23 mouse cellular contexts compared by ENCODE assay signal in genomic region chr13:24545677-24546076, GRCm38 (mm10). TPM values are rescaled to one million over a fixed set of nuclear protein-coding genes. Genes with fewer than 3 reads are reported as not detected.
DNase-seq lines count a peak whose midpoint lies in the region; ATAC-seq and TF ChIP-seq lines count a peak whose summit lies in the region.
"Had no signal": no experiment of that assay in that cellular context is flagged by ENCODE, and none has a peak within 500 bp of the region (broad histone marks: within the 10 kb centered on the region; RNA-seq: fewer than 3 reads in every experiment).

No protein-coding gene starts in this region.

- peaks cover 14% of the 10 kb centered on the region; the same call in 1 of the 2 replicates for H3K4me1 ChIP-seq in lung, embryonic 15.5 days
- H3K4me1 ChIP-seq: embryonic facial prominence, embryonic 12.5 days had no signal

- peak; percentile 65 for DNase-seq in heart, adult 11 months
- no peak for DNase-seq in heart, postnatal 10 days
- DNase-seq in lung, adult 18-20 months = no peak
- DNase-seq: adrenal gland, adult 8-10 months; adrenal gland, postnatal 14 days; adrenal gland, postnatal 36 days; B cell, adult 2 months; cerebellum, adult 11-12 months; cerebellum, adult 2 months; cerebellum, adult 9-10 months; cerebellum, postnatal 10 days; cerebellum, postnatal 25 days had no signal

- H3K27me3 ChIP-seq in lung, embryonic 15.5 days = no peaks in the 10 kb centered on the region
- no peaks in the 10 kb centered on the region for H3K27me3 ChIP-seq in myocyte (ENCODE audit: control insufficient read depth, insufficient read depth, insufficient read length)
- H3K27me3 ChIP-seq: CH12.LX; embryonic facial prominence, embryonic 12.5 days; forebrain, embryonic 13.5 days; forebrain, embryonic 15.5 days; Patski had no signal

- H3K9me3 ChIP-seq in lung, embryonic 15.5 days = no peaks in the 10 kb centered on the region
- H3K9me3 ChIP-seq: embryonic facial prominence, embryonic 10.5 days; embryonic facial prominence, embryonic 12.5 days; forebrain, embryonic 13.5 days; forebrain, embryonic 15.5 days; G1E had no signal

- no peak overlapping the region for H3K4me2 ChIP-seq in lung, embryonic 15.5 days
- no peak overlapping the region for H3K4me2 ChIP-seq in myocyte (ENCODE audit: low read depth)
- H3K4me2 ChIP-seq: embryonic facial prominence, embryonic 12.5 days; forebrain, embryonic 13.5 days; forebrain, embryonic 15.5 days had no signal

- H3K79me2 ChIP-seq in myocyte (ENCODE audit: control insufficient read depth, insufficient read depth) = no peaks in the 10 kb centered on the region

- no peaks in the 10 kb centered on the region for H3K36me3 ChIP-seq in lung, embryonic 15.5 days
- no peaks in the 10 kb centered on the region for H3K36me3 ChIP-seq in myocyte (ENCODE audit: control insufficient read depth, insufficient read depth)
- H3K36me3 ChIP-seq: embryonic facial prominence, embryonic 10.5 days; embryonic facial prominence, embryonic 12.5 days; forebrain, embryonic 15.5 days; G1E had no signal

- intact Hi-C loops in heart, postnatal 10 days (cut with DNase I) = no loop called here

- no peak overlapping the region for H3K9ac ChIP-seq in lung, embryonic 15.5 days
- H3K9ac ChIP-seq: embryonic facial prominence, embryonic 12.5 days; forebrain, embryonic 13.5 days; forebrain, embryonic 15.5 days had no signal

- 0 out of 2 replicates have a peak overlapping the region, but pooled peaks have one; percentile 19 for H3K27ac ChIP-seq in lung, embryonic 15.5 days
- H3K27ac ChIP-seq: embryonic facial prominence, embryonic 10.5 days; embryonic facial prominence, embryonic 12.5 days; forebrain, embryonic 13.5 days; forebrain, embryonic 15.5 days had no signal

- H3K4me3 ChIP-seq in lung, embryonic 15.5 days = no peak overlapping the region
- H3K4me3 ChIP-seq in myocyte = no peak overlapping the region
- H3K4me3 ChIP-seq: embryonic facial prominence, embryonic 10.5 days; embryonic facial prominence, embryonic 12.5 days; forebrain, embryonic 13.5 days; forebrain, embryonic 15.5 days had no signal

- H3ac ChIP-seq in myocyte (ENCODE audit: control insufficient read depth, insufficient read length) = no peak overlapping the region

- ATAC-seq in lung, embryonic 15.5 days (ENCODE audit: borderline replicate concordance, extremely low read depth, low FRiP score, low TSS enrichment) = no peak
- ATAC-seq: activated CD4-positive, CD25-positive, alpha-beta regulatory T cell, adult 4 months; CD4-positive, CD25-positive, alpha-beta regulatory T cell, adult 4 months; forebrain, embryonic 13.5 days; forebrain, embryonic 15.5 days; Patski had no signal

- TF ChIP-seq POLR2A in myocyte (IDR thresholded peaks at IDR 0.05; ENCODE audit: insufficient read length, low read depth) = no peak

- WGBS in lung, embryonic 15.5 days = 25% methylated on average over 1 of the region's 1 CpGs

TF ChIP-seq in myocyte, 11 proteins besides CTCF, POLR2A, EP300 and RAD21:
- TF ChIP-seq CEBPB (IDR thresholded peaks at IDR 0.05; ENCODE audit: insufficient read depth, poor library complexity, severe bottlenecking) (no peak), POLR2AphosphoS2 (IDR thresholded peaks at IDR 0.05; ENCODE audit: insufficient read length, low read depth) (no peak), E2F4 (IDR thresholded peaks at IDR 0.05; ENCODE audit: insufficient read depth) (no peak), MYOD1 (IDR thresholded peaks at IDR 0.05; ENCODE audit: control insufficient read depth in 1 of 3, insufficient read length in 2 of 3, low read depth in 2 of 3) (peak in 1 of 3 experiments; percentile 21), TCF3 (IDR thresholded peaks at IDR 0.05; ENCODE audit: insufficient read length, low read depth) (peak; percentile 16), USF1 (IDR thresholded peaks at IDR 0.05; ENCODE audit: low read depth) (no peak), MAX (IDR thresholded peaks at IDR 0.05; ENCODE audit: low read depth) (no peak), TCF12 (IDR thresholded peaks at IDR 0.05; ENCODE audit: insufficient read depth, poor library complexity, severe bottlenecking) (no peak), SRF (IDR thresholded peaks at IDR 0.05; ENCODE audit: control insufficient read depth, insufficient read length, low read depth) (no peak), REST (IDR thresholded peaks at IDR 0.05; ENCODE audit: insufficient read depth, insufficient read length) (no peak), MYOG (IDR thresholded peaks at IDR 0.05; ENCODE audit: control insufficient read depth in 1 of 3, insufficient read depth in 1 of 3, insufficient read length in 2 of 3, low read depth in 2 of 3) (peak in 1 of 3 experiments; percentile 74)

RNA-seq across cellular contexts. Expression of gene Ripor2, which starts 36.3 kb away (rescaled TPM):
- 10 to 100 TPM; 13.0 to 16.3 TPM for total RNA-seq in heart, postnatal 10 days (2021)
- polyA plus RNA-seq in lung, embryonic 15.5 days (2015; fragmentation: Nextera tagmentation; extraction: Ambion mirVana) = 5.1 and 5.4 TPM in 2 replicates
- polyA plus RNA-seq in myocyte (2012; fragmentation: generic; extraction: Trizol) = 1.3 TPM
- polyA plus RNA-seq: G1E had no signal
